Mouse (Mus musculus): ENCODE data around the gene Ntf5. TPM values are rescaled to one million over a fixed set of nuclear protein-coding genes. Genes with fewer than 3 reads are reported as not detected.

Ntf5 gene
- 0.10 TPM in 1 of 2 replicates, not detected in the other for polyA plus RNA-seq (2015; fragmentation: Nextera tagmentation; extraction: Ambion mirVana)

GRCm38 (mm10) chr7:45413113-45413863, at the start of gene Ntf5:
TSS of gene Ntf5 (plus strand) at chr7:45413695.

DNA sequence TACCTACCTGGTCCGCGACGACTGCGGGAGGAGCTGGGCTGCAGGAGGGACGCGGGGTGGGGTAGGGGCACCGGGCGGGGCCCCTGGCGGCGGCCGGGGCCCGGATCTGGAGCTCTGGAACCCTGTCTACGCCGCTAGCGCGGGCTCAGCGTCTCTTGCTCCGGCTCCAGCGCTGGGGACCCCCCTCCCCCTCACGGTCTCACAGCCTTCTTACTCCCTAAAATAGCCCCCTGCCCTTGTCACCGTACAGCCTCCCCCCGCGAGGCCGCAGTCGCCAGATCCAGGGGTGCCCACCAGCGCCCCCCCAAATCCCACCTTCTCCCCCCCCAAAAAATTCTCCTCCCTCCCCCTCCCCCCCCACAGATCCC, 46.9 kb upstream of the Ntf5 start, which contains the start of gene Ppfia3:
Ppfia3 (minus strand) TSS at position 368 of the 368 bp plus-strand sequence.

DNA sequence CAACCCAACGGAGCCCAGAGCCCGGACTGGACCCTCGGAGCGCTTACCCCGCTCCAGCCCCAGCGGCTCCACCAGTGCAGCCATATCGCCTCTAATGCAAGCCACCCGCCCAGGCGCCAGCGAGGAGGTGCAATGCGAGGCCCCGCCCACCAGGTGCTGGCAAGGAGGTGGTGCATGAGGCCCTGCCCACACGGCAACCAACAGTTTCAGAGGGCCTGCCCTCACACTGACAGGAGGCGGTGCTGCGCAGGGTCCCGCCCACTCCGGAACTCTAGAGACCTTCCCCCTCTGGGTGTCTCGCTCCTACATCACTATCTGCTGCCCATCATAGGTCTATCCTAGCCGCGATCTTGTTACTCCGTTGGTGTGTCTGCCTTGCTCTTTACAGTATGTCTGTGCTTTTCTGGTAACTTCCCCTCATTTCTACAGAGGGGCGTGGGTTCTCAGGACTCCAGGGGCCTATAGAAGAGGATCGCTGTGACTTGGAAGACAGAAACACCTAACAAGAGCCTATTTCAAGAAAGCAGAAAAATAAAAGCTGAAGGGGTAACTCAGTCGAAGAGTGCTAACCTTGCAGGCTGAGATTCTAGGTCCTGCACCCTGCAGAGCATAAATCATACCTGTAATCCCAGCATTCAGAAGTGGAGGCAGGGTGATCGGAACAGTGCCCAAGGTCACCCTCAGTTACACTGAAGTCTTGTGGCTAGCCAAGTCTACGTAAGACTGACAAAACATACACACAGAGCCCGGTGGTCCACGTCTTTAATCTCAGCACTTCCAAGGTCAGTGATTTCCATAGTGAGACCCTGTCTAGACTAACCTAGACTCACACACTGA, 42.8 kb upstream of the Ntf5 start, which contains the start of gene Lin7b:
Lin7b (minus strand) TSS at position 109 of the 837 bp plus-strand sequence.

DNA sequence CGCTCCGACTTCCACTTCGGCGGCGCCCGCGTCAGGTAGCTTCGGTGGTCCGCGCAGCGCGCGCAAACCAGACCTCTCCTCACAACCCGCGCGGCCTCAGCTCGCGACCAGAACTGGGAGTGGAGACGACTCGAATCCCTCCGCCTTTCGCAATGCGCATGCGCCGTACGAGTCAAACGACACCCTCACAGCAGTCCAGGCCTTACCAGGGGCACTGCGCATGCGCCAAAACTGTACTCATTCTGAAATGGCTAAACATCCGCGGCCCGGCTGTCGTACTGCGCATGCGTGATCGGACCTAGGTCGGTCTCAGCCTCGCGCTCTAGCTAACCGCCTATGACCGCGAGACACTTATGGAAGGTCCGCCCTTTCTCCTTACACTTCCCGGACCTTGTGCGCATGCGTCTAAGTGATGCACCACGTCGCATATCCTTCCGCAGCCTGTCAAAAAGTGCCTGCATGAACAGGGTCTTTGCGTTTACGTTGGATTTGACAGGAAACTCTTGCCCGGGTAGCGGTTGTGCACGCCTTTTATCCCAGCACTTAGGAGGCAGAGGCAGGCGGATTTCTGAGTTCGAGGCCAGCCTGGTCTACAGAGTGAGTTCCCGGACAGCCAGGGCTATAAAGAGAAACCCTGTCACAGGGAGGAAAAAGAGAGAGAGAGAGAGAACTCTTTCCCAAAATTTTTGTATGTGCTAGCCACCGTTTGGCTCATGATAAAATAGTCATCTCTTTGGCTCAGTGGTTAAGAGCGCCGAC, 17.7 kb upstream of the Ntf5 start, which contains the start of gene Snrnp70:
Snrnp70 (minus strand) TSS at position 165 of the 759 bp plus-strand sequence.

DNA sequence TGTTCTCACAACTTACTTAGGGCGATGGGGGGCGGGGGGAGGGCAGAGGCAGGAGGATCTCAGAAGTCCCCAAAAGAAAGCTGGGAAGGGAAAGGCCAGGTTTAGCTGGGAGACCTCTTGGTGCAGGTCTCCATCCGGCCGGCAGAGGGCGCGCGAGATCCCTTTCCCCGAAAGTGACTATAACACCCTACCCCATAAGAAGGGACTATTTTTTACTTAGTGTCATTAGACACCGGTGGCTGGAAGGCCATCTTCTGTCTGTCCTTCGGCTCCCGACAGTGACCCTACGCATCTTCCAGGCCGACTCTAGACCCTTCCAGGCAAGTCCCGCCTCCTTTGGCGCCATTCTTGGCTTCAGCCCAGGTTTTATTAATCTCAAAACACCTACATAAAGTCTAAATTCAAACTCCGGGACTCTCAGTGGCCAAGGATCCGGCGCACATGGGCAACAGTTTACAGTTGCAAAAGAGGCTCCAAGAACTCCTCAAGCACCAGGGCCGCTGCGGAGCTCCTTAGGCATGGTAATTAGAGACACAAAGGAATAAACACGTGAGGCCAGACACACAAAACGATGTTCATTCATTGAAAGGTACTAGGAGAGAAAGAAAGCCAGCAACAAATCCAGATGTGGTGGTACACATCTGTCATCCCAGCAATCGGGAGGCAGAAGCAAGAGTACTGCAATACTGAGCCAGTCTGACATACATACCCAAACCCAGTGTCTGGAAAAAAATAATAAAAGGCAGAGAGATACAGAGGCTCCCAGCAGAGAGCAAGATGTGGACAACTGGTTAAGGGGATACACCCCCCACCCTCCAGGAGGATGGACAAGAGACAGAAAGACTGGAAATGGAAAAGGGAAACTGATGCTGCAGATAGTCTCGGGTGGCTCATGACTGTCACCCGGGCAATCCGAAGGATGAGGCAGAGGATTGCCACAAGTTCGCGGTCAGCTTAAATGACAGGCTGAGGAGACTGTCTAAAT, 8.1 kb upstream of the Ntf5 start, which contains the start of gene Kcna7:
Kcna7 (plus strand) TSS at position 563 of the 985 bp plus-strand sequence.

GRCm38 (mm10) chr7:45420615-45420919, 7.1 kb downstream of the Ntf5 start, which contains the start of gene Lhb:
TSS of gene Lhb (plus strand) at chr7:45420820.

DNA sequence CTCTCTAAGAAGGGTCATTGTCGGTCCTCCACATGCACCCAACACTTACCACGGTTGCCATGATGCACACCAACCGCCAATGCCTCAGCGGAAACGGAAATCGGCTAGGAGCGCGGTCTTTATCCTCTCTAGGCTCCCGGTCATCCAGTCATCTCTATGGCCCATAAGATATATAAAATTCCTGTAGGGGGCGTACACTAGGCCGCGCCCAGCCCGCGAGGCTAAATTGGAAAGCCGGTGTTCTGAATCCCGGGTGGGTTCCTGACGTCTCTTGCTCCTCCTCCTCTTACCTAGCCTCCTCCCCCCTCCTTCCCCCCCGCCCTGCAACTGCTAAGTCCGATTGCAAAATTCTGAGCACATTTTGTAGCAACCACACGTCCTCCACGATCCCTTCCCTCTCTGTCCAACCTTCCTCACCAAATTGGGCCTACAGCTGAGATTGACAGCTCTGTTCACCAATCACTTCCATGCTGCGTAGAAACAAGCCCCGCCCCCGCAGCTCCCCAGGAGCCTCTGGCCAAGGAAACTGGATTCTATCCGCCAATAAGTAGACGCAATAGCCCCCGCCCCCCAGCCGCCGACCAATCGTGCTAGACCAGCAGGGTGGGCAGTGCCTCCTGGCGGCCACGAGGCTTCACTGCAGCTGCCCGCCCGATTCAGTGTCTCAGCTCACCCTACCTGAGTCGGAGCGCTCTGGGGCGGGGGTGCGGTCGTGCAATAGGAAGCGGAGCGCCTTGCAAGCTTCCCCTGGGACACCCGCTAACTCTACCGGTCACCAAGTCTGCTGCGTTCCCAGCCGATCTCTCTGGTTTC, 20.9 kb downstream of the Ntf5 start, which contains the start of gene Gys1:
Gys1 (plus strand) TSS at position 642 of the 813 bp plus-strand sequence.

DNA sequence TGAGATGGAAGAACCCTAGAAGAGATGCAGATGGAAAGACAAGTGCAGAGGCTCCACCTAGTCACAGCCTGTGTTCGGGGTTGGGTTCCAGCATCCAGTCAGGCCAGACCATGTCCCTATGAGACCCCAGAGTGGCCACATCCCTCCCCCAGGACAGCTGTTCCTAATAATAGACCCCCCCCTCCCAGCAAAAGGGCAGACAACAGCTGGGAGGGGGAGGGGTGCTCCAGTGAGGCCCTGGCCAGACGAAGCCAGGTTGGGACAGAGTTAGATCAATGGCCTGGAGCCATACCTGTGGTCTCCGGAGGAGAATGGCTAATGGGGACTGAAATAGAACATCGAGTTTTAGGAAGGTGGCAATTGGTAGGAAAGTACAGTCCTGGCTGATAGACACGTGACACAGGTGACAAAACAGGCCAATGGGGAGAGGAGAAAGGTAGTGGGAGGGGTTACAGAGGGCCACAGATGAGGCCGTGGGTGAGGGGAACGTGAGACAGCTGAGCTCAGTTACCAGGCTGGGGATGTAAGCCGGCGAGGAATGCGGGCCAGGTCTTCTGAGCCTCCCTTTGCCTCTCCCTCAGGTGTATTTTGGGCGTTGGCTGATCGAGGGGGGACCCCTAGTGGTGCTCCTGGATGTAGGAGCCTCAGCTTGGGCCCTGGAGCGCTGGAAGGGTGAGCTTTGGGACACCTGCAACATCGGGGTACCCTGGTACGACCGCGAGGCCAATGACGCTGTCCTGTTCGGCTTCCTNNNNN, 24.2 kb downstream of the Ntf5 start, which contains the start of gene Ruvbl2:
Ruvbl2 (minus strand) TSS at position 576 of the 756 bp plus-strand sequence.

DNA sequence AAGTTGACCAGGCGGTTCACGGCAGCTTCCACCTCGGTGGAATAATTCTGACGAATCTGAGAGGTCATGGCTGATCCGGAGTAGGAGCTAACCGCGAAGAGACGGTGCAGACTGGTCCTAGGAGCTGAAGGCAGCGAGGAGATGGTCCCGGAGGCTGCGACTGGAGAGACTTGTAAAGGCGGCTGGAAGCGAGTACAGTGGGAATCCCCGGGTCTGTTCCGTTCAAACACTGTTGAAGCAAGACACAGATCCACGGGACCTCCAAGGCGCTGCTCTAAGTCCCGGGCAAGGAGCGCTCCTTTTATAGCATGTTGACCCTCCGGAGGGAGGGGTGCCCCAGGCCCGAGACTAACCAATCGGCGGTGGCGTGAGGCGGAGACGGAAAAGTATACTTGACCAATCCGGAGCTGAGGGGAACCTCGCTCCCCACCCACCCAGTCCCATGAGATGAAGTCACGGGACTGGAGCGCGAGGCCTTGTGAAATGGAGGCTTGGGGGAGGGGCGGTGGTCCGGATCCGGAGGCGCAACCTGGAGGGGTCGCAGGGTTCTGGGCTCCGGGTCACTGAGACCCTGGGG, 46.2 kb downstream of the Ntf5 start, which contains the start of gene Ftl1:
Ftl1 (minus strand) TSS at position 321 of the 577 bp plus-strand sequence.

GRCm38 (mm10) chr7:45466283-45467089, 53.0 kb downstream of the Ntf5 start, which contains the start of gene Bax:
TSS of gene Bax (minus strand) at chr7:45466898.

Small RNA genes within 50 kb of the gene (microRNA-seq; reads per million reads assigned to microRNA genes)
- gene Gm22133 = not detected

Other genes starting within 250 kb of the Ntf5 start
- gene Slc17a7, start 249.7 kb upstream of the Ntf5 start, polyA plus RNA-seq (2015; fragmentation: Nextera tagmentation; extraction: Ambion mirVana) = 0.29 and 1.2 TPM in 2 replicates
- not detected in 2 replicates for gene Gfy, start 234.1 kb upstream of the Ntf5 start, polyA plus RNA-seq (2015; fragmentation: Nextera tagmentation; extraction: Ambion mirVana)
- gene Pth2, start 232.7 kb upstream of the Ntf5 start, polyA plus RNA-seq (2015; fragmentation: Nextera tagmentation; extraction: Ambion mirVana) = not detected in 2 replicates
- gene Ccdc155, start 208.8 kb upstream of the Ntf5 start, polyA plus RNA-seq (2015; fragmentation: Nextera tagmentation; extraction: Ambion mirVana) = 0.42 and 0.50 TPM in 2 replicates
- gene Dkkl1, start 201.5 kb upstream of the Ntf5 start, polyA plus RNA-seq (2015; fragmentation: Nextera tagmentation; extraction: Ambion mirVana) = 27.6 and 29.1 TPM in 2 replicates
- gene Tead2, start 197.9 kb upstream of the Ntf5 start, polyA plus RNA-seq (2015; fragmentation: Nextera tagmentation; extraction: Ambion mirVana) = 18.3 and 18.6 TPM in 2 replicates
- 3.1 and 4.6 TPM in 2 replicates for gene Cd37, start 174.6 kb upstream of the Ntf5 start, polyA plus RNA-seq (2015; fragmentation: Nextera tagmentation; extraction: Ambion mirVana)
- gene Slc6a16, start 172.6 kb upstream of the Ntf5 start, polyA plus RNA-seq (2015; fragmentation: Nextera tagmentation; extraction: Ambion mirVana) = 2.2 and 2.6 TPM in 2 replicates
- gene Slc6a21, start 136.2 kb upstream of the Ntf5 start, polyA plus RNA-seq (2015; fragmentation: Nextera tagmentation; extraction: Ambion mirVana) = not detected in 2 replicates
- gene Trpm4, start 79.9 kb upstream of the Ntf5 start, polyA plus RNA-seq (2015; fragmentation: Nextera tagmentation; extraction: Ambion mirVana) = 11.8 and 12.6 TPM in 2 replicates
- gene Hrc, start 78.4 kb upstream of the Ntf5 start, polyA plus RNA-seq (2015; fragmentation: Nextera tagmentation; extraction: Ambion mirVana) = 0.52 and 0.62 TPM in 2 replicates
- 33.9 and 35.6 TPM in 2 replicates for gene Ppfia3, start 46.7 kb upstream of the Ntf5 start, polyA plus RNA-seq (2015; fragmentation: Nextera tagmentation; extraction: Ambion mirVana)
- gene Lin7b, start 43.1 kb upstream of the Ntf5 start, polyA plus RNA-seq (2015; fragmentation: Nextera tagmentation; extraction: Ambion mirVana) = 111 and 123 TPM in 2 replicates
- 146 and 152 TPM in 2 replicates for gene Snrnp70, start 18.0 kb upstream of the Ntf5 start, polyA plus RNA-seq (2015; fragmentation: Nextera tagmentation; extraction: Ambion mirVana)
- not detected in 2 replicates for gene Kcna7, start 8.0 kb upstream of the Ntf5 start, polyA plus RNA-seq (2015; fragmentation: Nextera tagmentation; extraction: Ambion mirVana)
- gene Lhb, start 7.1 kb downstream of the Ntf5 start, polyA plus RNA-seq (2015; fragmentation: Nextera tagmentation; extraction: Ambion mirVana) = 0.37 and 0.48 TPM in 2 replicates
- 16.4 and 18.9 TPM in 2 replicates for gene Gys1, start 21.1 kb downstream of the Ntf5 start, polyA plus RNA-seq (2015; fragmentation: Nextera tagmentation; extraction: Ambion mirVana)
- gene Ruvbl2, start 24.4 kb downstream of the Ntf5 start, polyA plus RNA-seq (2015; fragmentation: Nextera tagmentation; extraction: Ambion mirVana) = 83.2 and 91.0 TPM in 2 replicates
- 3,929 and 4,285 TPM in 2 replicates for gene Ftl1, start 46.2 kb downstream of the Ntf5 start, polyA plus RNA-seq (2015; fragmentation: Nextera tagmentation; extraction: Ambion mirVana)
- gene Bax, start 53.2 kb downstream of the Ntf5 start, polyA plus RNA-seq (2015; fragmentation: Nextera tagmentation; extraction: Ambion mirVana) = 248 and 251 TPM in 2 replicates
- gene Tulp2, start 68.2 kb downstream of the Ntf5 start, polyA plus RNA-seq (2015; fragmentation: Nextera tagmentation; extraction: Ambion mirVana) = 0.29 and 0.49 TPM in 2 replicates
- not detected in 2 replicates for gene Gm45808, start 73.1 kb downstream of the Ntf5 start, polyA plus RNA-seq (2015; fragmentation: Nextera tagmentation; extraction: Ambion mirVana)
- gene Dhdh, start 75.1 kb downstream of the Ntf5 start, polyA plus RNA-seq (2015; fragmentation: Nextera tagmentation; extraction: Ambion mirVana) = 5.4 and 5.5 TPM in 2 replicates
- 143 and 157 TPM in 2 replicates for gene Nucb1, start 96.7 kb downstream of the Ntf5 start, polyA plus RNA-seq (2015; fragmentation: Nextera tagmentation; extraction: Ambion mirVana)
- 18.4 and 20.1 TPM in 2 replicates for gene Ppp1r15a, start 112.6 kb downstream of the Ntf5 start, polyA plus RNA-seq (2015; fragmentation: Nextera tagmentation; extraction: Ambion mirVana)
- 5.5 and 6.7 TPM in 2 replicates for gene Plekha4, start 112.6 kb downstream of the Ntf5 start, polyA plus RNA-seq (2015; fragmentation: Nextera tagmentation; extraction: Ambion mirVana)
- 0.62 and 0.81 TPM in 2 replicates for gene Hsd17b14, start 141.2 kb downstream of the Ntf5 start, polyA plus RNA-seq (2015; fragmentation: Nextera tagmentation; extraction: Ambion mirVana)
- 19.8 and 21.5 TPM in 2 replicates for gene Bcat2, start 156.5 kb downstream of the Ntf5 start, polyA plus RNA-seq (2015; fragmentation: Nextera tagmentation; extraction: Ambion mirVana)
- not detected in 2 replicates for gene Fgf21, start 201.8 kb downstream of the Ntf5 start, polyA plus RNA-seq (2015; fragmentation: Nextera tagmentation; extraction: Ambion mirVana)
- 0.14 TPM in 1 of 2 replicates, not detected in the other for gene Fut1, start 203.6 kb downstream of the Ntf5 start, polyA plus RNA-seq (2015; fragmentation: Nextera tagmentation; extraction: Ambion mirVana)
- 0.10 TPM in 1 of 2 replicates, not detected in the other for gene Izumo1, start 208.1 kb downstream of the Ntf5 start, polyA plus RNA-seq (2015; fragmentation: Nextera tagmentation; extraction: Ambion mirVana)
- gene Rasip1, start 213.8 kb downstream of the Ntf5 start, polyA plus RNA-seq (2015; fragmentation: Nextera tagmentation; extraction: Ambion mirVana) = 18.8 and 19.9 TPM in 2 replicates
- 4.5 and 5.3 TPM in 2 replicates for gene Mamstr, start 226.3 kb downstream of the Ntf5 start, polyA plus RNA-seq (2015; fragmentation: Nextera tagmentation; extraction: Ambion mirVana)